Mouse (Mus musculus): ENCODE data around the gene Agtpbp1. TPM values are rescaled to one million over a fixed set of nuclear protein-coding genes. Genes with fewer than 3 reads are reported as not detected.

The Agtpbp1 gene
- polyA plus RNA-seq, 1 experiment from 2014 or later: 44.7 TPM

Other genes starting within 250 kb of the Agtpbp1 start
- gene Naa35, start within 50 bp of the Agtpbp1 start, polyA plus RNA-seq (2016; fragmentation: Nextera tagmentation; extraction: Ambion mirVana): 125 and 128 TPM in 2 replicates
- 101 and 105 TPM in 2 replicates for gene Golm1, start 90.6 kb upstream of the Agtpbp1 start, polyA plus RNA-seq (2016; fragmentation: Nextera tagmentation; extraction: Ambion mirVana)
- gene 4921517D22Rik, start 108.9 kb upstream of the Agtpbp1 start, polyA plus RNA-seq (2016; fragmentation: Nextera tagmentation; extraction: Ambion mirVana): not detected in 2 replicates
- gene Spata31d1a, start 125.1 kb upstream of the Agtpbp1 start, polyA plus RNA-seq (2016; fragmentation: Nextera tagmentation; extraction: Ambion mirVana): 0.06 TPM in 1 of 2 replicates, not detected in the other
- gene Spata31d1b, start 127.1 kb upstream of the Agtpbp1 start, polyA plus RNA-seq (2016; fragmentation: Nextera tagmentation; extraction: Ambion mirVana): not detected in 2 replicates
- not detected in 2 replicates for gene Spata31d1d, start 146.5 kb upstream of the Agtpbp1 start, polyA plus RNA-seq (2016; fragmentation: Nextera tagmentation; extraction: Ambion mirVana)
- 0.09 TPM in 1 of 2 replicates, not detected in the other for gene 1700014D04Rik, start 161.5 kb upstream of the Agtpbp1 start, polyA plus RNA-seq (2016; fragmentation: Nextera tagmentation; extraction: Ambion mirVana)
- gene Isca1, start 184.6 kb upstream of the Agtpbp1 start, polyA plus RNA-seq (2016; fragmentation: Nextera tagmentation; extraction: Ambion mirVana): 125 and 126 TPM in 2 replicates
- gene Gm49354, start 197.0 kb upstream of the Agtpbp1 start, polyA plus RNA-seq (2016; fragmentation: Nextera tagmentation; extraction: Ambion mirVana): not detected in 2 replicates
- gene Tut7, start 237.9 kb upstream of the Agtpbp1 start, polyA plus RNA-seq (2016; fragmentation: Nextera tagmentation; extraction: Ambion mirVana): 55.2 and 61.7 TPM in 2 replicates